Mouse (Mus musculus): ENCODE measurements around the gene Ppm1h.
"Not testable (repeated sequence)": the region's sequence is repeated elsewhere in the genome, so short reads cannot be mapped to it uniquely, and the experiment has no call there.

- TF ChIP-seq CTCF, POLR2A (IDR thresholded peaks at IDR 0.05; ENCODE audit: extremely low read depth, insufficient read depth, low read length): not testable (repeated sequence)
These were observed 258.8 kb downstream of the Ppm1h start for GRCm38 (mm10) chr10:122937380-122937779.

Data from cortical plate, adult 2 months (tissue).